Mouse (Mus musculus) liver, embryonic 14.5 days (tissue): ENCODE data around the gene Lgals9. TPM values are rescaled to one million over a fixed set of nuclear protein-coding genes. Genes with fewer than 3 reads are reported as not detected.

Experiments
- ATAC-seq: fragments of 200-750 bp; cut with Nextera tagmentation; 2 replicates; pipeline ENCODE4 v1.8.0; 2017; ENCODE audit warnings: moderate number of reproducible peaks, mild to moderate bottlenecking, moderate library complexity; ENCODE audit not compliant: insufficient read depth
- DNase-seq, 3 experiments: peaks; one replicate each; pipeline ENCODE4 v3.0.0-alpha.2; 2012 to 2013; ENCODE audit warnings: low read depth in 3 of 3, low spot score in 3 of 3
- H3K27ac ChIP-seq: fragments of 300-500 bp; sonication (generic); 2 replicates; pipeline ENCODE4 v1.5.1; 2014; ENCODE audit warnings: moderate library complexity, mild to moderate bottlenecking, control low read depth, inconsistent platforms
- H3K27me3 ChIP-seq: fragments of 300-500 bp; sonication (generic); 2 replicates; pipeline ENCODE4 v1.6.1; 2014; ENCODE audit warnings: mild to moderate bottlenecking, low read length, moderate library complexity; ENCODE audit not compliant: control insufficient read depth, insufficient read depth
- H3K36me3 ChIP-seq: fragments of 300-500 bp; sonication (generic); replicated peaks from 2 replicates; pipeline ENCODE4 v1.6.1; 2014; ENCODE audit warnings: low read depth; ENCODE audit not compliant: control insufficient read depth, insufficient read depth
- H3K4me1 ChIP-seq, 2 experiments: fragments of 200-500 bp in 1 of 2; fragments of 300-500 bp in 1 of 2; sonication (generic) in 1 of 2; replicated peaks; 2 replicates each; pipeline ENCODE4 v1.6.1; 2012 to 2014; ENCODE audit warnings: antibody characterized with exemption in 1 of 2, inconsistent platforms in 1 of 2, low read length in 1 of 2; ENCODE audit not compliant: control insufficient read depth in 2 of 2, insufficient read depth in 2 of 2
- H3K4me2 ChIP-seq: fragments of 300-500 bp; sonication (generic); 2 replicates; pipeline ENCODE4 v1.6.1; 2014; ENCODE audit warnings: low read depth, mild to moderate bottlenecking, control low read depth, moderate library complexity
- H3K4me3 ChIP-seq, 2 experiments: fragments of 200-500 bp in 1 of 2; fragments of 300-500 bp in 1 of 2; sonication (generic) in 1 of 2; 2 replicates each; pipeline ENCODE4 v1.5.1; 2012 to 2014; ENCODE audit warnings: low read depth in 2 of 2, low read length in 2 of 2, mild to moderate bottlenecking in 2 of 2, control low read depth in 1 of 2, inconsistent platforms in 1 of 2, moderate library complexity in 1 of 2; ENCODE audit not compliant: insufficient read depth in 1 of 2
- H3K9ac ChIP-seq: fragments of 300-500 bp; sonication (generic); replicated peaks from 2 replicates; pipeline ENCODE4 v1.6.1; 2014; ENCODE audit warnings: mild to moderate bottlenecking, control low read depth, moderate library complexity
- H3K9me3 ChIP-seq: fragments of 300-500 bp; sonication (generic); 2 replicates; pipeline ENCODE4 v1.6.1; 2016; ENCODE audit warnings: low read length, mixed read lengths; ENCODE audit not compliant: control insufficient read depth
- CTCF ChIP-seq: IDR thresholded peaks from 2 replicates; pipeline ENCODE4 v1.5.1; 2016; ENCODE audit warnings: antibody characterized with exemption, low read depth, control low read depth
- EP300 ChIP-seq: IDR thresholded peaks from 2 replicates; pipeline ENCODE4 v1.6.1; 2016; ENCODE audit warnings: antibody characterized with exemption, low read depth
- WGBS: fragments of 180-500 bp; shearing (Covaris S2); extraction: QIAGEN DNeasy Blood & Tissue Kit; methylation state at CpG from one replicate; pipeline ENCODE4 v1.1.7; 2014; ENCODE audit not compliant: insufficient replicate concordance; 5-methylcytosine and 5-hydroxymethylcytosine counted together
- polyA plus RNA-seq, 2 experiments: library from polyadenylated mRNA; depleted of rRNA in 1 of 2; stranded (reverse) in 1 of 2; unstranded in 1 of 2; fragments of >200 nt; fragmentation: Nextera tagmentation in 1 of 2; extraction: Ambion mirVana in 1 of 2; gene quantifications; 2 replicates each; pipeline versions ENCODE4 v1.2.1 to v1.2.3; 2012 to 2014

Gene Lgals9
- polyA plus RNA-seq, 2 experiments = 58.5 to 93.6 TPM

- no peak overlapping the region for H3K4me3 ChIP-seq
- no peak overlapping the region for H3K27ac ChIP-seq
- 52% methylated on average over 8 of the region's 8 CpGs for WGBS
- no peaks in the 10 kb centered on the region for H3K9me3 ChIP-seq
- H3K27me3 ChIP-seq = no peaks in the 10 kb centered on the region
- H3K9ac ChIP-seq = no peak overlapping the region
- no peak overlapping the region for H3K4me2 ChIP-seq
- 0 out of 4 replicates have a peak, but pooled peaks cover 0 to 4% of the 10 kb centered on the region in 2 experiments for H3K4me1 ChIP-seq
- H3K36me3 ChIP-seq = no peaks in the 10 kb centered on the region
- TF ChIP-seq EP300 (no peak), CTCF (no peak)
- ATAC-seq (no peak), DNase-seq (no peak)
Observed at GRCm38 (mm10) chr11:78972811-78973351, 11.9 kb downstream of the Lgals9 start.

- Histone ChIP-seq H3K9ac (no peak overlapping the region), H3K36me3 (no peaks in the 10 kb centered on the region), H3K4me1 (peaks cover 0 to 6% of the 10 kb centered on the region in 2 experiments; a peak in 1 of 4 replicates), H3K27ac (no peak overlapping the region), H3K4me3 (no peak overlapping the region), H3K27me3 (no peaks in the 10 kb centered on the region), H3K4me2 (no peak overlapping the region), H3K9me3 (no peaks in the 10 kb centered on the region)
- ATAC-seq (no peak), DNase-seq (no peak)
- TF ChIP-seq CTCF = no peak
- no peak for TF ChIP-seq EP300
- WGBS = 47% methylated on average over 6 of the region's 6 CpGs
Observed at GRCm38 (mm10) chr11:78972328-78972727, 12.4 kb downstream of the Lgals9 start.

GRCm38 (mm10) chr11:78971746-78972145 lies 13.0 kb downstream of the Lgals9 start:
- WGBS = 72% methylated on average over 3 of the region's 3 CpGs
- DNase-seq = no peak
- H3K9me3 ChIP-seq = no peaks in the 10 kb centered on the region
- no peaks in the 10 kb centered on the region for H3K27me3 ChIP-seq
- no peak overlapping the region for H3K4me2 ChIP-seq
- no peak overlapping the region for H3K4me3 ChIP-seq
- H3K27ac ChIP-seq = no peak overlapping the region
- no peak for ATAC-seq
- peaks cover 0 to 6% of the 10 kb centered on the region in 2 experiments; a peak in 1 of 4 replicates for H3K4me1 ChIP-seq
- TF ChIP-seq EP300 (no peak), CTCF (no peak)
- H3K9ac ChIP-seq = no peak overlapping the region
- H3K36me3 ChIP-seq = no peaks in the 10 kb centered on the region

GRCm38 (mm10) chr11:78971096-78971495 lies 13.7 kb downstream of the Lgals9 start:
- H3K27ac ChIP-seq = no peak overlapping the region
- H3K9ac ChIP-seq = no peak overlapping the region
- peaks cover 0 to 6% of the 10 kb centered on the region in 2 experiments; a peak in 1 of 4 replicates for H3K4me1 ChIP-seq
- H3K4me3 ChIP-seq = no peak overlapping the region
- no peak for ATAC-seq
- TF ChIP-seq EP300 (no peak), CTCF (no peak)
- WGBS = 70% methylated on average over 8 of the region's 8 CpGs
- H3K4me2 ChIP-seq = no peak overlapping the region
- DNase-seq = no peak
- H3K27me3 ChIP-seq = no peaks in the 10 kb centered on the region
- H3K9me3 ChIP-seq = no peaks in the 10 kb centered on the region
- H3K36me3 ChIP-seq = no peaks in the 10 kb centered on the region

GRCm38 (mm10) chr11:78968121-78968520 lies 16.6 kb downstream of the Lgals9 start:
- no peaks in the 10 kb centered on the region for H3K36me3 ChIP-seq
- peaks cover 0 to 2% of the 10 kb centered on the region in 2 experiments; a peak in 1 of 4 replicates for H3K4me1 ChIP-seq
- no peak for DNase-seq
- TF ChIP-seq EP300 (no peak), CTCF (no peak)
- no peak overlapping the region for H3K4me3 ChIP-seq
- H3K27ac ChIP-seq = no peak overlapping the region
- H3K27me3 ChIP-seq = no peaks in the 10 kb centered on the region
- no peak for ATAC-seq
- no peaks in the 10 kb centered on the region for H3K9me3 ChIP-seq
- H3K9ac ChIP-seq = no peak overlapping the region
- no peak overlapping the region for H3K4me2 ChIP-seq
- 66% methylated on average over 4 of the region's 4 CpGs for WGBS
